Mouse (Mus musculus) kidney, postnatal 36 days (tissue): ENCODE results near the gene Tmem38a.

Experiments
- DNase-seq, 2 experiments: peaks; one replicate each; pipeline ENCODE4 v3.0.0; 2021 to 2022; ENCODE audit warnings: mixed read lengths in 2 of 2

The Tmem38a gene

GRCm38 (mm10) chr8:72571611-72572473 lies at the start of gene Tmem38a:
TSS of gene Tmem38a (plus strand) at chr8:72572055.
- peak; percentile 74 to 88 for DNase-seq

- no peak for DNase-seq
Observed at GRCm38 (mm10) chr8:72532103-72532502, 39.8 kb upstream of the Tmem38a start.

DNA sequence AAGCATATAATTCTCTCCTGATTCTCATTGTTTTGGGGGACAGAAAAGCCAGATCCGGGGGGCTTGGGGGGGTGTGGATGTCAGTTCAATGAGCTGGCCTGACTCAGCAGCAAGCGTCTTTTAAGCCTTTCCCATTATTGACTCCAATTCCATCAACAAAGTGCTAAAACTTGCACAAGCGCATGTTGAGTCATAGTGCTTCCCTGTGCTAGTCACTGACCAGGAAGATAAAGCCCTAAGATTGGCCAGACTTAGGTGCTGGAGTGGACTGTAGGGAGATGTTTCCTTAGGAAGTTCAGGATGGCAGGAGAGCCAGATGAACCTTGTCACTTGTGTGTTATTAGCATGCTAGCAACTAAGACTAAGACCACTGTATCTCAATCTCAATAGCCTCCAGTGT lies 37.0 kb upstream of the Tmem38a start:
- no peak for DNase-seq

- DNase-seq = peak in 1 of 2 experiments; percentile 13
Observed at GRCm38 (mm10) chr8:72539234-72539633, 32.6 kb upstream of the Tmem38a start.

DNA sequence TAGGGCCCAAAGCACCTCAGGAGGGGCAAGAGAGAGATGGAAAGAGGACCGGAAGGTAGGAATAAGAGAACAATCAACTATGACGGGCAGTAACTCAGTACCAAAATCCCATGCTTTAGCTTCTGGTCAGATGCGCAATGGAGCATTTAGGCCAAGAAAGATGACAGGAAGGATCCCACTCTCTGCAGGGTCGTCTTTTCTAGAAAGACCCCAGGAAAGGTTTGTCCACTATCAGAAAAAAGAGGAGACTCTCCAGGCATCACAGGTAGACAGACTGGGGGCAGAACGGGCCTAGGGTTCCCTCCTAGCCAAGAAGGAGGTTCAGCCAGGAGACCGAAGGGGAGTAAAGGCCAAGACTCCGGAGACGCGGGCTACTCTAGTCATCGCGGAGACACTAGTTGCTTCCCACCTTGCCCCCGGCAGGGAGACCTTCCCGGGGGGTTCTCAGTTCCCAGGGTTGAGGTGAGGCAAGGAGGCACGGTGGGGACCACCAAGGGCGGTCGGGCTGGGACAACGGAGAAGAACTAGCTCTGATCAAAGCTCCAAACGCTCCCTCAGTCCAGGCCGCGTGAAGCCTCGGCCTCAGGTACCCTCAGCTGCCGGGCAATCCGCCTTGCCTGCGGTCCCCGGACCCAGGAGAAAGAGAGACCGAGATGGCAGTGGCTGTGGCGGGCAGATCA lies 24.6 kb upstream of the Tmem38a start:
- DNase-seq = peak in 1 of 2 experiments; percentile 20

DNA sequence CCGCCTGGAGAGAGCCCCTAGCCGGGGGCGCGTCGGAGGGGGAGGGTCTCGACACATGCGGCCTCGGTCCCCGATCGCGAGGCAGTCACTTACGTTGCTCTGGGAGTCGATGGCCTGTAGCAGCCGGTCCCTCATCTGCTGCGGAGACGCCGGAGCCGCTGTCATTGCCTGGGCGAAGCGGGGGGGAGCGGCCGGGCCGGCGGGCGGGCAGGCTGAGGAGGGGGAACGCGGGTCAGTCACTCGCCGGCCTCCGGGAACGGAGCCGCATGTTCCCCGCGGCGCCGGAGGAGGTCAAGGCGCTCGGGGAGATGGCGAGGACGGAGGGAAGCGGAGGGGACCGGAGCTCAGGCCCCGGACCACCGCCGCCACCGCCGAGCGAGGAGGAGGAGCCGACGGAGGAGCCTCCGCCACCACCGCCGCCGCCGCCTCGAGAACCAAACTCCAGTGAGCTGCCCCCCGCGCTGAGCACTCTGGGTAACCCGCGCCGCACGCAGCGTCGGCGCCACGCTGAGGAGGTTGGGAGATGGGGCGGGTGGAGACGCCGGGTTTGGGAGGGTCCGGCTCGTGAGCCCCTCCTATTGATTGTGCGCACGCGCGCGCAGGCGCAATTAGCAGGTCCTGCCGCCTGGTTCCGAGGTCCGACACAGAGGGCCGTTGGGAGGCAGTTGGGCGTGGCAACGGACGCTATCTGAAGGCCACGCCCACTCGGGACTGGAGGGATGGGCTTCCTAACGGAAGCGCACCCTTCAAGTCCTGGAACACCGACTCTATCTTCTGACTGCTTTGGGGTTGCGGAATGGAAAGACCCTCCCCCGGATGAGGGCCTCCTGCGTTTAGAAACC lies 23.8 kb upstream of the Tmem38a start, which contains the start of gene Med26:
TSS of gene Med26 (minus strand) at position 469 of the 842 bp plus-strand sequence.
- peak; percentile 98 to 99 for DNase-seq

GRCm38 (mm10) chr8:72548644-72549313 lies 23.1 kb upstream of the Tmem38a start:
- DNase-seq = peak in 1 of 2 experiments; percentile 17

- no peak for DNase-seq
Observed at GRCm38 (mm10) chr8:72549314-72549892, 22.5 kb upstream of the Tmem38a start.

DNA sequence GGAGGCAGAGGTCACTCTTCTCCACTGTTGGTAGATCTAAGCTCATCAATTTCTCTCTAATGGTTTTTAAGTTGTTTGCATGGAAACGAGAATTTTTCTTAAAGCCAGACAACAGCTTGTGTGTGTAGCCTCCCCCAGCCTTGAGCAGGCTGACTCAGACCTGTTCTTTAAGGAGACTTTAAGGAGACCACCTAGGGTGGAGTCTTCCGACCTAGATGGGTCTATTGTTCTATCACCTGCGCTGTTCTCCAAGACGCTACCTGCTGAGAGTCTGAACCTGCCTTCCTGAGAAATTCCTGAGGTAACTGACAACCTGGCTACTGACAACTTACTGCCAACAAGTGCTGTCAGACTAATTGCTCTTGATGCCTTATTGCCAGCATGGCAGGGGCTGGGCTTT lies 16.1 kb upstream of the Tmem38a start:
- DNase-seq = no peak

GRCm38 (mm10) chr8:72561111-72561689 lies 10.7 kb upstream of the Tmem38a start:
- DNase-seq = no peak

GRCm38 (mm10) chr8:72565970-72566369 lies 5.9 kb upstream of the Tmem38a start:
- no peak for DNase-seq

DNA sequence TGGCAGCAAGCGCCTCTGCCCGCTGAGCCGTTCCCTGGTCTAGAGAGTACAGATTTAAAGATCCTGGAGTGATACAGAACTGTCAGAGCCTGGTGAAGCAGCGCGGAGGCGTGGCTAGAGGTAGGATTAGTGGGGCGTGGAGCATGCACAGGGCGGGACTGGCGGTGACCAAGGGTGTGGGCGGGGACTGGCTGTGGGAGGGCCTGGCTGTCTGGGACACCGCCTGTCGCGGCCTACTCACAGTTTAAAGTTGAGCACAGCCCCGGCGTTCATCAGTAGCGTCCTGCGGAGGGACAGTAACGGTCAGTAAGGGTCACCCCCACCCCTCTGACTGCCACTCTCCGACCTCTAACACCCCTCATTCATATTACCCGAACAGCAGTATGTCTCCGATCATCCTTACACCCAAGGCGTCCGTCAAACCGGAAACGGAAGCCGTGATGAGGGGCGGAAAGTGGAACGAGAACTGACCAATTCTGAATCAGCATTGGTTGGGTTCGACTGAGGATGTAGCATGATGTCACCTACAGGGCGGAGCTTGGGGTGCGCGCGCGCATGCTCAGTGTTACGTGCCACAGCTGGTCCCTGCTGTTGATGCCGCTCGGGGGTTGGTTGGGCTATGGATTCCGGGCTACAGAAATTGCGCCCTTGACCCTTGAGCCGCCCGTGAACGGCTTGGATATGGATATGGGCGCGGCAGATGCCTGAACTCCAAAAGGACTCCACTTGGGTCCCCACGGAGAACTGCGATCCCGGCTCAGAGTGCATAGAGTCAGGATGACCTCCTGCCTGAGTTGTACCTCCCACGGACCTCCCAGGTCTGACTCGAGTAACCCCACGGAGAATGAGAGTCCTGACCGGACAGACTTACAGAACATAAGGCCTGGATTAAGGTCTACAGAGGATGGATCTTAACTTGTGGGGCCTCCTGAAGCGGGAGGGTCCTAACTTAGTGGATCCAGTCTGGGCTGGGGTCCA lies 933 bp upstream of the Tmem38a start, which contains the start of gene Smim7:
TSS of gene Smim7 (minus strand) at position 456 of the 978 bp plus-strand sequence.
- peak; percentile 99 for DNase-seq

- DNase-seq = no peak
Observed at GRCm38 (mm10) chr8:72572507-72572906, 652 bp downstream of the Tmem38a start.

DNA sequence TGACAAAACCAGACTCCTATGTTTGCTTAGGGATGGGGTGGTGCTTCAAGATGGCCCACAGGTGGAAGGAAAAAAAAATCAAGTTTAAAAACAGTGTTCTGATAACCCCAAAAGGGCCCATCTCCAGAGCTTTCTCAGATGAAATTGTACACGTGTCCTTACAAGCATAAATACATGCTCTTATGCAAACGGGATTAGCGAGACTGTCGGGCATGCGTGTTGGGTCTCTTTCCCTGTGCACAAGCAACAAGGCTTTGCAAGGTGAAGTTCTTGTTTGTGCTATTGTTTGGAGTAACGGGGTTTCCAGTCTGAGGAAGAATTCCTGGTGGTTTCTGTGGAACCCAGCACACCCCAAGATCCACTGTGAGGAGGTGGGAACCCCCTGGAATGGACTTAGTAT lies 1.6 kb downstream of the Tmem38a start:
- no peak for DNase-seq

- no peak for DNase-seq
Observed at GRCm38 (mm10) chr8:72575915-72576314, 4.1 kb downstream of the Tmem38a start.

- no peak for DNase-seq
Observed at GRCm38 (mm10) chr8:72577266-72577665, 5.4 kb downstream of the Tmem38a start.

DNA sequence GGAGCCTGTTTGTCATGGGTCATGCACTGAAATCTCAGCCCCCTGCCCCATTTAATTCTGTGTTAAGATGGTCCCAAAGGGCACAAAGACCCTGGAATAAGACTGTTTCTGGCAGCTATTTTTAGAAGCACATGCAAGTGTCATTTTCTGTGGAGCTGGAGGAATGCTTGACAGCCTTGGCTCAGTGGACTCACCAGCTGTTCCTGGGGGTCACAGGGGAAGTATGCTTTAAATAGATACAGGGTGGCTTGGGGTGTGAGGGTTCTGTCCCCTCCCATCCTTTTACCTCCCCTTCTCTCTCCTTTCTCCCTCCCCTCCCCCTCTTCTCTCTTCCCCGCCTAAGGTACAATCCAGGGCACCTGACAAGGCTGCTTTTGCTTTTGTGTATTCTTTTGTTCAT lies 6.1 kb downstream of the Tmem38a start:
- no peak for DNase-seq

DNA sequence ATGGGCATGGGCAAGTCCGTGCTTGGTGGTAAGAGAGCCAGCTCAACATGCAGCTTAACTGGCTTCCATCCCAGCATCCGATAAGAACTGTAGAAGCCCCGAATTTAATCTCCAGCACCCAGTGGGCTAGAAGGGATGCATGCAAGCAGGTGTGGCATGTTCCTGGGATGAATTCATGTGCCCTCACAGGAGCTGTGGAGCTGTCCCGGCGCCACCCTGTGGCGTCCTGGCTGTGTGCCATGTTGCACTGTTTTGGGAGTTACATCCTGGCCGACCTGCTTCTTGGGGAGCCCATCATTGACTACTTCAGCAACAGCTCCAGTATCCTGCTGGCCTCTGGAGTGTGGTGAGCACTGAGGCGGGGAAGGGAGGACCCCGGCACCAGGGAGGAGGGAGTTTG lies 7.5 kb downstream of the Tmem38a start:
- DNase-seq = peak in 1 of 2 experiments; percentile 13

DNA sequence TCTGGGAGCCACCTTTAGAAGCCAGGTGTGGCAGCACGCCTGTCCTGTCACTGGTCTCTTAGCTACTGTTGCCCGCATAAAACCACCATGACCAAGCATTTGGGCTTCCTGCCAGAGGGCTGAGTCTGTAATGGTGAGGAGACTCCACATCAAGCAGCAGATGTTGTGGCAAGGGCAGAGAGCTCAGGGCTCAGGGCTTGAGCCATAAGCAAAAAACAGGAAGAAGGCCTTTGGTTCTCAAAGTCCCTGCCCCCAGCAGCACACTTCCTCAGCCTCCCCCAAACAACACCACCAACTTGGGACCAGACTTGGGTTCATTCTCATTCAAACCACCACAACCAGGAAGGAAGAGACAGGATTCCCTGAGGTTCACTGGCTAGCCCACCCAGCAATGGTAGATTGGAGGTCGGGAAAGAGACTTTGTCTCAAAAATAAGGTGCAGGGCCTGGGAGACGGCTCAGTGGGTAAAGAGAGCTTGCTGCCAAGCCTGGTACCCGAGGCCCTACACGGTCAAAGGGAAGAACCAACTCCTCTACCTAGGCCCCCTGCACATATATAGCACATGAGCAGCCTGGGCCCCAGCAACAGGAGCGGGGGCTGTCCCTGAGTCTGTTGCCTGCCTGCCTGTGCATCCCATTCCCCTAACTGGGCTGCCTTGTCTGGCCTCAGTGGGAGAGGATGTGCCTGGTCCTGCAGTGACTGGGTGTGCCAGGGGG lies 11.4 kb downstream of the Tmem38a start:
- DNase-seq = peak; percentile 34 to 52

DNA sequence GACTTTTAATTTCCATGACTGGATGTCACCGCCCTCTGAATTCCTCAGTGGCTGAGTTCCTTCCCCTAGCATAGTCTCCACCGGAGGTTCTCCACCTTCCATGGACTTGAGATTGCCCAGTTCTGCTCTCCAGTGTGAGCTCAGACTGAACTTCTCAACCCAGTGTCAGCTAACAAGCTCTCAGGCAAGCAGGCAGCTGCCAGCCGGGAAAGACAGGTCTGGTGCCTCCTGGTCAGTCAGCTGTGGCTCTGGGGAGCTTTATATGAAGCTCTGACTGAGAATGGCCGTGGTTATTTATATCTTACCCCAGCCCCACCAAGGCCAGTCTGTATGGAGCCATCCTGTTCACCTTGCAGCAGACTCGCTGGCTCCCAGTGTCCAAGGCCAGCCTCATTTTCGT lies 12.5 kb downstream of the Tmem38a start:
- DNase-seq = no peak
